Mouse (Mus musculus) lung, embryonic 15.5 days (tissue): ENCODE results near the gene Asb11. TPM values are rescaled to one million over a fixed set of nuclear protein-coding genes. Genes with fewer than 3 reads are reported as not detected.

Experiments
- polyA plus RNA-seq: library from polyadenylated mRNA; unstranded; fragments of >200 nt; fragmentation: Nextera tagmentation; extraction: Ambion mirVana; gene quantifications from 2 replicates; pipeline ENCODE4 v1.2.1, GENCODE M21; 2015

The Asb11 gene
- polyA plus RNA-seq, 1 experiment from 2014 or later, result 0.65 TPM

Other genes starting within 250 kb of the Asb11 start
- 1.2 and 1.4 TPM in 2 replicates for gene Bmx, start 178.8 kb upstream of the Asb11 start, polyA plus RNA-seq
- 14.1 and 16.7 TPM in 2 replicates for gene Pir, start 167.6 kb upstream of the Asb11 start, polyA plus RNA-seq
- gene Vegfd, start 63.6 kb upstream of the Asb11 start, polyA plus RNA-seq, result 48.1 and 52.2 TPM in 2 replicates
- gene Piga, start 17.2 kb upstream of the Asb11 start, polyA plus RNA-seq, result 18.8 and 19.8 TPM in 2 replicates
- not detected in 2 replicates for gene Asb9, start 69.3 kb downstream of the Asb11 start, polyA plus RNA-seq